Mouse (Mus musculus) gastrocnemius, adult 18-20 months (tissue): ENCODE data around the gene Mycbp2. TPM values are rescaled to one million over a fixed set of nuclear protein-coding genes. Genes with fewer than 3 reads are reported as not detected.
A peak's percentile ranks its signal among the peaks of the same experiment; 100 is the strongest.

Experiments
- DNase-seq: peaks from one replicate; pipeline ENCODE4 v3.0.0; 2021; ENCODE audit warnings: low spot score
- total RNA-seq, 2 experiments: library from RNA; stranded (reverse); gene quantifications; 2 replicates each; pipeline ENCODE4 v1.2.3; 2021

Gene Mycbp2
- total RNA-seq, 2 experiments from 2014 or later = 22.6 to 31.7 TPM

GRCm38 (mm10) chr14:103106301-103106700 is 240.3 kb downstream of the Mycbp2 start:
- no peak for DNase-seq

GRCm38 (mm10) chr14:103102731-103103335 is 243.8 kb downstream of the Mycbp2 start:
- no peak for DNase-seq

- DNase-seq = no peak
These were observed 244.4 kb downstream of the Mycbp2 start for GRCm38 (mm10) chr14:103102246-103102645.

GRCm38 (mm10) chr14:103101171-103101570 is 245.4 kb downstream of the Mycbp2 start:
- no peak for DNase-seq

- DNase-seq = no peak
These were observed 246.3 kb downstream of the Mycbp2 start for GRCm38 (mm10) chr14:103100296-103100695.

GRCm38 (mm10) chr14:103099238-103099933 is 247.2 kb downstream of the Mycbp2 start, which contains the start of gene Fbxl3:
Gene Fbxl3 (minus strand): TSS chr14:103099566.
- DNase-seq = peak; percentile 96

- DNase-seq = peak; percentile 84
These were observed 247.9 kb downstream of the Mycbp2 start for GRCm38 (mm10) chr14:103098587-103099235.

GRCm38 (mm10) chr14:103098213-103098586 is 248.4 kb downstream of the Mycbp2 start:
- DNase-seq = no peak

- DNase-seq = peak; percentile 39
These were observed 250.0 kb downstream of the Mycbp2 start for GRCm38 (mm10) chr14:103096621-103097020.

- no peak for DNase-seq
These were observed 250.8 kb downstream of the Mycbp2 start for GRCm38 (mm10) chr14:103095826-103096225.

- no peak for DNase-seq
These were observed 251.6 kb downstream of the Mycbp2 start for GRCm38 (mm10) chr14:103095036-103095435.

GRCm38 (mm10) chr14:103093670-103094069 is 252.9 kb downstream of the Mycbp2 start:
- no peak for DNase-seq

- DNase-seq = no peak
These were observed 253.4 kb downstream of the Mycbp2 start for GRCm38 (mm10) chr14:103093236-103093635.

GRCm38 (mm10) chr14:103088624-103089023 is 258.0 kb downstream of the Mycbp2 start:
- peak; percentile 50 for DNase-seq

GRCm38 (mm10) chr14:103087846-103088245 is 258.8 kb downstream of the Mycbp2 start:
- no peak for DNase-seq

GRCm38 (mm10) chr14:103086671-103087324 is 259.8 kb downstream of the Mycbp2 start:
- no peak for DNase-seq

- no peak for DNase-seq
These were observed 260.6 kb downstream of the Mycbp2 start for GRCm38 (mm10) chr14:103085840-103086533.

GRCm38 (mm10) chr14:103079209-103079977 is 267.2 kb downstream of the Mycbp2 start:
- DNase-seq = no peak

- DNase-seq = no peak
These were observed 268.4 kb downstream of the Mycbp2 start for GRCm38 (mm10) chr14:103078006-103078912.
